Mouse (Mus musculus): ENCODE results near the gene Lysmd3.

The Lysmd3 gene

GRCm38 (mm10) chr13:81675333-81675732 lies 17.9 kb downstream of the Lysmd3 start:
- no peak for DNase-seq

GRCm38 (mm10) chr13:81683107-81683506 lies 25.6 kb downstream of the Lysmd3 start:
- no peak for DNase-seq

- DNase-seq = no peak
Observed at GRCm38 (mm10) chr13:81684258-81684657, 26.8 kb downstream of the Lysmd3 start.

GRCm38 (mm10) chr13:81684884-81685283 lies 27.4 kb downstream of the Lysmd3 start:
- no peak for DNase-seq

GRCm38 (mm10) chr13:81689587-81689986 lies 32.1 kb downstream of the Lysmd3 start:
- DNase-seq = no peak

GRCm38 (mm10) chr13:81690477-81690876 lies 33.0 kb downstream of the Lysmd3 start:
- no peak for DNase-seq

- DNase-seq = peak; percentile 12
Observed at GRCm38 (mm10) chr13:81691606-81692005, 34.1 kb downstream of the Lysmd3 start.

- no peak for DNase-seq
Observed at GRCm38 (mm10) chr13:81694446-81694845, 37.0 kb downstream of the Lysmd3 start.

- DNase-seq = no peak
Observed at GRCm38 (mm10) chr13:81703148-81703547, 45.7 kb downstream of the Lysmd3 start.

- no peak for DNase-seq
Observed at GRCm38 (mm10) chr13:81703621-81704020, 46.2 kb downstream of the Lysmd3 start.

- no peak for DNase-seq
Observed at GRCm38 (mm10) chr13:81706311-81706710, 48.8 kb downstream of the Lysmd3 start.

- DNase-seq = no peak
Observed at GRCm38 (mm10) chr13:81709805-81710204, 52.3 kb downstream of the Lysmd3 start.

- no peak for DNase-seq
Observed at GRCm38 (mm10) chr13:81710266-81710665, 52.8 kb downstream of the Lysmd3 start.

GRCm38 (mm10) chr13:81710775-81711545 lies 53.5 kb downstream of the Lysmd3 start, which contains the start of the genes Polr3g and Mblac2:
Polr3g (minus strand) TSS chr13:81711013.
Mblac2 (plus strand) TSS chr13:81711341.
- DNase-seq = peak; percentile 96

GRCm38 (mm10) chr13:81711546-81712371 lies 54.3 kb downstream of the Lysmd3 start:
- DNase-seq = no peak

- no peak for DNase-seq
Observed at GRCm38 (mm10) chr13:81713896-81714295, 56.4 kb downstream of the Lysmd3 start.

All from kidney, postnatal 14 days (tissue).